Mouse (Mus musculus): ENCODE measurements around the gene Pld5. TPM values are rescaled to one million over a fixed set of nuclear protein-coding genes. Genes with fewer than 3 reads are reported as not detected.
A peak's percentile ranks its signal among the peaks of the same experiment; 100 is the strongest.

The Pld5 gene
- total RNA-seq, 2 experiments from 2014 or later: 1.3 to 2.1 TPM

DNA sequence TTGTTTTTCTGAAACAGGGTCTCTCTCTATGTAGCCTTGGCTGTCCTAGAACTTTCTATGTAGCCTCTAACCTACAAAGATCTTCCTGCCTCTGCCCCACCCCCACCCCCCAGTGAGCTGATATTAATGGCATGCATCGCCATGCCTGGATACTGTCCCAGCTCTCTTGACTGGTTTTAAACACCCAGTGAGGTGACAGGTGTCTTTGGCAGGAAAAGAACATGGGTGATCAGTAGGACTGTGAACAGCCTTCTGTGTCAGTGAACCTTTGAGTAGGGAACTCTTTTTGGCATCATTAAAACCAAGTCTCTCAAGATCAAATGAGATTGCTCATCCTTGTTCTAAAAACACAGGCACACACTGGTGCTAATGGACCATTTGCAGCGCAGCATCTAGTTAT lies 313.3 kb downstream of the Pld5 start:
- DNase-seq (ENCODE audit: low spot score in 2 of 2): no peak

DNA sequence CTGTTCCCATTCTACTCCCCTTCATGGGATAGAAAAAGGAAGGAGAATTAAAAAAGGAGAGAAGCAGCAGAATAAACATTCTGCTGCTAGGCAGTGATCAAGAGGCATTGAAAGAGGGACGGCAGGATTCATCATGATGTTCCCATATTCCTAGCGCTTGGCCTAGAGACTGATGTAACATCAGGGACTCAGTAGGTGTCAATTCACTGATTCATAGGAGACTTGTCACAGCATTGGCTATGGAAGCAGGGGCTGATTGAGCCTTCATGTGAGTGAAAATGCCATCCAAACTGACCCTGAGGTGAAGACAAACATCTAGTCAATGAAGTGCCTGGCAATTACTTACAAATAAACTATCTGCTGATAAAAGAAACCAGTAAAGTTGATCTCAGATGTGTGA lies 324.3 kb downstream of the Pld5 start:
- no peak for DNase-seq (ENCODE audit: low spot score in 2 of 2)

DNA sequence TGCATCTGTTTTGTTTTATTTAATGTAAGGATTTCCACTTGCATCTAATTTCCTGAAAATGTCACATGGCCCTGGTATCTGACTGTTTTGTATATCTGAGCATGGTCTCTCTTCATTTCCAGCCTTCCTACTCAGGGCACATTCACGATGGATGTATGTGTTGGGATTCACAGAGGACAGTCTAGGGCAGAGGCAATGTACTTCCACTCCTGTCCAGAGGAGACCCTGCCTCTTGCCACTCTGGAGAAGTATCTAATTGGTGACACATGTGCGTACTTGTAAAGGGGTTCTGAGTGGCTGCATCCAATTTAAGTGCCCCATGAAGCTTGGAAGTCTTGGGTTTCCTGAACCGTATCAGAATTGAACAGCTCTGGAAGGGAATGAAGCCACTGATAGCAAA lies 324.7 kb downstream of the Pld5 start:
- no peak for DNase-seq (ENCODE audit: low spot score in 2 of 2)

DNA sequence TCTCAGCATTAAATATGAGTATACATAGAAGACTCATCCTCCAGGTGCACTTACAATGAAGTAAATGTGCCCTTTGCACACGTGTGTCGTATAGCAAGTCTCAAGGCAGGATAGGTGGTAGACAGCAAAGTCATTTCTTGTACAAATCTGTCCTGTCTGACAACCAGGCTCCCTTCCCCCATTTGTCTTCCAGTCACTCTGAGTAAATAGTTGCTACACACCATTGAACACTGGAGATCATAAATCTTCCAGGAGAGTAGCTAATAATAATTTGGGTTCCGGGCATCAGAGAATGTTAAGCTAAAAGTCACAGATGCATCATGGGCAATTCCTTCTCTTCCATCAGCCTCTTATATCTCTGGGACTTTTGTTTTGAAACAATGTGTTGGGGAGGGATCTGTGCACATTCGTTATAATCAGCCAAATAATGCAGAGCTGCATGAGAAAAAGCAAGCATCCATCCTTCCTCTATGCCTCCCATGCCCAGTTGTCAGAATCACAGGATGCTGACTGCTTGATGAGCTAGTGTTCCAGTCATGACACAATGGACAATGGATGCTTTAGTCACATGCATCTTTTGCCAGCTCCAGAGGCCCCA lies 328.3 kb downstream of the Pld5 start:
- no peak for DNase-seq (ENCODE audit: low spot score in 2 of 2)

DNA sequence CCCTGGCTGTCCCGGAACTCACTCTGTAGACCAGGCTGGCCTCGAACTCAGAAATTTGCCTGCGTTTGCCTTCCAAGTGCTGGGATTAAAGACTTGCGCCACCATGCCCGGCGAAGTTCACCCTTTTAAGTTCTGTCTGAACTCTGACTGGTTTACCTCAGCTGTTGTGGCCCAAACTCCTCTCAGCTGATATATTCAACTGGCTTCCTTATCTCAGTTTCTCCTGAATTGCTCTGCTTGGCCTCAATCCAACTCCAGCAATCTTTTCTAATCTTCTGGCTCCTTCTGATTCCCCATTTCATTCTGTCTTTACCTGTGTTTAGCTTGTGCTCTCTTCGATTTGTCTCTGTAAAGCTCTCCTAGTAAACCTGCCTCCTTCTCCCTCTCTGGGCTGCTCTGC lies 331.9 kb downstream of the Pld5 start:
- DNase-seq (ENCODE audit: low spot score in 2 of 2): no peak

DNA sequence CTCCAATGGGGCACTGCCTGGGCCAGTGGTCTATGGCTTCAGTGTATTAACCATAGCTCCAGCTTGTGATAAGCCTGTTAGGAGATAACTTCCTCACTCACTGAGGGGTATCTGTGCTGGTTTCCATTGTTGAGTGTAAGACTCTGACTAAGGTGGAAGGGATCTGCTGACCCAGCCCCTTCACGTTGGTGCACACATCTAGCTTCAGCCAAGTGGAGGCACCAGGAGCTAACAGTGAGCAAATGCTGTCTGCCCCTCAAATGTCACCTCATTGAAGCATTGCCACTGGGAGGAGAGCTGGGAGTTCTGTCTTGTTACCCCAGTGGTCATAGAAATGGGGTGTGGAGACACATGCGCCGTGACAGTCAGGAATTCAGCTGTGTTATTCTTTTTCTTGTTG lies 336.4 kb downstream of the Pld5 start:
- no peak for DNase-seq (ENCODE audit: low spot score in 2 of 2)

DNA sequence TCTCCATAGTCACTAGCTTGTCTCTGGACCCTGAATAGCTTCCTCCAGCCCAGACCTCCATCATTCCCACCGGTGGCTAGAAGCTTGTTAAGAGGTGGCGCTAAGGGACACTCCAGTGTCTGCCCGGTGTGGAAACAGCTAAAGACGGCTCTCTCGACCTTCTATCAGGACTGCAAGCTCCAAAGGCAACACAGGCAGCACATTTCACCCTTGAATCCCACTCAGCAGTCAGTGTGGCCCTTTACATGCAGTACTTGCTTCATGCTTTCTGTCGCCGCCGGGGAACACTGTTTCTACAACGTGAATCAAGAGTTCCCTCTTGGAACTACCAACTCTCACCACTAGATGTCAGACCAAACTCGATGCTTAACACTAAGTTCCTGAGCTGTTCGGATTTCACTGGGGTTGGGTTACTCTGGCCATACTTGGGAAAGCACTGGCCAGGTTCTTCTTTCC lies 338.8 kb downstream of the Pld5 start:
- peak; percentile 78 to 83 for DNase-seq (ENCODE audit: low spot score in 2 of 2)

DNA sequence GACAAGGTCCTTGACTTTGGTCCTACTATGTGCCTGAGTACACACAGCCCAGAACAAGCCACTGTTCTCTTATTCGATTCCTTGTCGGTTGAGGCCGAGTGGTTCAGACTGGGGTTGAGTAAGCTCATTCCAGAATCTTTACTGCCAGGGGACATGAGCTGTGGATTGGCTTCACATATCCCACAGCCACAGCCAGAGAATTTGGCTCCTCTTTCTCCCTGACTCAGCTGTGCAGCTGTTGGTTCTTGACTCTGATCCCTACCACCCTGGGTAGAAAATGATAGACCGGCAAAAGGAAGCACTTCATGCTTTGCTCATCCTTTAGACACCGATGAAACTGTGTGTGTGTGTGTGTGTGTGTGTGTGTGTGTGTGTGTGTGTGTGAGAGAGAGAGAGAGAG lies 343.7 kb downstream of the Pld5 start:
- DNase-seq (ENCODE audit: low spot score in 2 of 2): no peak

DNA sequence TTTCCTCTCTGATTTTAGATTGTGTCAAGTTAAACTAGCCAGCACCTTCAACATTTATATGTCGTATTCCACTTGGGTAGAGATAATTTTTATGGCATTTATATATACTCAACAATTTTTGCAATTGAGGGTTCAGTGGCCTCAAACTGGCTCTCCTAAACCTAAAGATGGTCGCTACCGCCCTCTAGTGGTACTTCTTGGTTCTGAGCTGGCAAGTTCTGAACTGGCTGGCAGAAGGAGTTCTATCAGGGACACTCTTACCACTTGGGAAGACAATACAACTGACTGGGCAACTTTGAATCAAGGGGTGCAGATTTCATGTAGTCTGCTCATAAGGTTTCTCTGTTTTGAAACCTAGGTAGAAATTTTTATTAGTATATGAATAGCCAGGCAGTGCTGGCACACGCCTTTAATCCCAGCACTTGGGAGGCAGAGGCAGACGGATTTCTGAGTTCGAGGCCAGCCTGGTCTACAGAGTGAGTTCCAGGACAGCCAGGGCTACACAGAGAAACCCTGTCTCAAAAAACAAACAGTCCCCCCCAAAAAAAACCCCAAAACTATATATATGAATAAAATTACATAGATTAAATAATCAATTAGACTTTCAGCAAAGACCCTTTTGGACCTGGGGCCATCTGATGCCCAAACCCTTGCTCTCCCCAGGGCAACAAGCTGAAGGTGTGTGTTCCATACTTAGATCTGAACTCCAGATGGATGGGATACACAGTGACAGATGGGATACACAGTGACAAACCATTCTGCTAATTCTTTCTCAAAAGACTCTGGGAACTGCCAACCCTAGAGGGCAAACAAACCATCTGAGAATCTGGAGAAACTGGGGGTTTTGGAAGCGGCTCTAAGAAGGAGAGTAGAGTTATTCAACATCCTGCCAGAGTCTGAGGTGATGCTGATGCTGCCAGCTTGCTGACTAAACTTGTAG lies 351.0 kb downstream of the Pld5 start:
- peak; percentile 85 to 86 for DNase-seq (ENCODE audit: low spot score in 2 of 2)

DNA sequence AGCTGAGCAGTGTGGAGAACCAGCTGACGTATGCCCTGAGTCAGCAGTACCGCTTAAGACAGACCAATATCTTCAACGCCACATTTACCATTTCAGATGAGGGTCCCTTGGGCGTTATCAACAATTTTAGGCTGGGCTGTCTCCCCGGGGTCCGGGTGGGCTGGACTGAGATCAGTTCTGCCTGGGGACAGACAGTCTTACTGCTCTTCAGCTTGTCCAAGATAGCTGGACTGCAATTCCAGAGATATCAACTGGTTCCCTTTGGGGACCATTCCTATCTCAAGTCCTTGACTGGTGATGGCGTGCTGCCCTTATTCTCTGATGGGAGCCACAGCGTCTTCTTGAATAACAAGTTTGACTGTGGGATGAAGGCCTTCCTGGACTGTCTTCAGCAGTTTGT lies 354.0 kb downstream of the Pld5 start:
- DNase-seq (ENCODE audit: low spot score in 2 of 2): no peak

DNA sequence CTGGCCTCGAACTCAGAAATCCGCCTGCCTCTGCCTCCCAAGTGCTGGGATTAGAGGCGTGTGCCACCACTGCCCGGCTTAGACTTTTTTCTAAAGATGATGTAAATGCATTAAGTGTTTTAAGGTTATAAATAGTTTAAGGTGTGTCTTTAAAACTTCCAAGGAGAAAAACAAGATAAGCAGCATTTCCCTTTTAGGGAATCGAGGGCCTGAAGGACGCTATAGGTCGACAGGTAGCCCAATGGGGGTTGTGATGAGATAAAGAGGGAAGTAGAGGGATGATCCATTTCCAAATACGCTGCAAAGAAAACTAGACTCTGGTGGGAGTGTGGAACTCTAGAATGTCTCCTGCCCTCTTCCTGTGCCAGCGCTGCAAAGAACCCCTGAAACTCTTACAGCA lies 355.1 kb downstream of the Pld5 start, which contains the start of gene Gm38100:
Gm38100 (plus strand) TSS at position 301 of the 400 bp plus-strand sequence.
- DNase-seq (ENCODE audit: low spot score in 2 of 2): no peak

DNA sequence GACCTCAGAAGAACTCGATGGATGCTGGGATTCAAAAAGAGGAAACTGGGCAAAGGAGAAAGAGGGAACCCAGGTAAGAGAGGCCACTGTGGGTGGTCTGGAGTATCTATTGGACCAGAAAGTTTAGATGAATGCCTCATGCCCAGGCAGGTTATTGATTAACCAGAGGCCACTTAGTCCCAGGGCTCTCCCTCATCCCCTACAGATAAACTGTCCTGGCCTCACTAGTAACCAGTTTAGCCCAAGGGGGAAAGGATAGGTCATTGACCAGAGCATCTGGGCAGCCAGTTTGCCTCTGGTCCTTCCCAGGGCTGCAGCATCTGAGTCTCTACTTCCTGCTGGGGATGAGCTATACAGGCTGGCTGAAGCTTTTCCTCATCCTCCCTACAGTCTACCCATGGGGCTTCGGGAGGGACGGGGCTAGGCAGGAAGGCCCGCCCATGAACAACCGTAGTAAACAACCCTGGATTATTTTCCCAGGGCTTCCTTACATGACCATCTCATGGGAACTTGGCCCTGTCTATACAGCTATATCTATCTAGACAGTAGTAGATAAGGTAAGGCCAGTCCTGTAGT lies 361.3 kb downstream of the Pld5 start:
- DNase-seq (ENCODE audit: low spot score in 2 of 2): no peak
